Mouse (Mus musculus) spleen, adult 2 months (tissue): Measurements from ENCODE around the gene H2al1e.

ENCODE experiments used
- CTCF ChIP-seq: fragments of 200-500 bp; IDR thresholded peaks from 2 replicates; pipeline ENCODE4 v1.5.1; 2011; ENCODE audit warnings: mild to moderate bottlenecking, inconsistent platforms; ENCODE audit not compliant: insufficient read depth, insufficient read length, insufficient replicate concordance; ENCODE audit errors: extremely low read depth
- POLR2A ChIP-seq: fragments of 200-500 bp; IDR thresholded peaks from 2 replicates; pipeline ENCODE4 v1.6.1; 2011; ENCODE audit warnings: low read depth, low read length, inconsistent platforms

- TF ChIP-seq CTCF (no peak), POLR2A (no peak)
Measured at GRCm38 (mm10) chrX:11360823-11361222, 49.1 kb downstream of the H2al1e start.
